Mouse (Mus musculus): ENCODE results near the gene Psmb8. TPM values are rescaled to one million over a fixed set of nuclear protein-coding genes. Genes with fewer than 3 reads are reported as not detected.
A peak's percentile ranks its signal among the peaks of the same experiment; 100 is the strongest.

The Psmb8 gene
- polyA plus RNA-seq, 1 experiment from 2014 or later, result 5.1 TPM

- no peaks in the 10 kb centered on the region for H3K4me1 ChIP-seq (ENCODE audit: control insufficient read depth, insufficient read depth, low read length)
These were observed 25.0 kb upstream of the Psmb8 start for GRCm38 (mm10) chr17:34172528-34172927.

DNA sequence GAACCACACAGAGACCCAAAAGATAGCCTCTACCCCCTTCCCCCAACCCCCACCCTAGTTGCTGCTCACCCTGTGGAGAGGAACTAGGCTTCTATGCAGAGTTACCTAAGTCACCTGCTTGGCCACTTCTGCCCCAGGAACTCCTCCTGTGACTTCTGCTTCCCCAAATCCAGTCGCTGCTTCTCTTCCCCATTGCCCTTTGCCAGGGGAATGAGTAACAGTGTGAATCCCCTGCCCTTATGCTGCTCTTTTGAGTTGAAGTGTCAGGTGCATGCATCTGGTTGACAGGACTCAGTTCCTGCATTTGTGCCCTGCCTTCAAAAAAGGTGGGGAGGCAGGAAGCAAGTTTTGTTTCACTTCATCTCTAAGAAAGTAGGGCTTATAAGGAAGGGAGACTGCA, 23.4 kb upstream of the Psmb8 start:
- Histone ChIP-seq H3K9ac (replicated peaks; ENCODE audit: low read length) (no peak overlapping the region), H3K4me3 (replicated peaks; ENCODE audit: low read depth, low read length) (no peak overlapping the region), H3K4me1 (ENCODE audit: control insufficient read depth, insufficient read depth, low read length) (no peaks in the 10 kb centered on the region), H3K4me2 (ENCODE audit: low read length) (no peak overlapping the region), H3K27me3 (ENCODE audit: control insufficient read depth, insufficient read depth, low read length) (no peaks in the 10 kb centered on the region), H3K27ac (replicated peaks; ENCODE audit: low read depth, low read length) (no peak overlapping the region), H3K9me3 (ENCODE audit: control insufficient read depth, low read length) (peaks cover 5% of the 10 kb centered on the region; the same call in 1 of the 2 replicates), H3K36me3 (ENCODE audit: control insufficient read depth, insufficient read depth, low read length) (no peaks in the 10 kb centered on the region)
- 50% methylated on average over 1 of the region's 1 CpGs for WGBS
- DNase-seq, result no peak
- ATAC-seq (ENCODE audit: low FRiP score, low TSS enrichment), result no peak

More at GRCm38 (mm10) chr17:34172528-34172927, 25.0 kb upstream of the Psmb8 start:
- Histone ChIP-seq H3K27me3 (ENCODE audit: control insufficient read depth, insufficient read depth, low read length) (no peaks in the 10 kb centered on the region), H3K4me3 (replicated peaks; ENCODE audit: low read depth, low read length) (no peak overlapping the region), H3K9me3 (ENCODE audit: control insufficient read depth, low read length) (peaks cover 5% of the 10 kb centered on the region; the same call in 1 of the 2 replicates), H3K27ac (replicated peaks; ENCODE audit: low read depth, low read length) (no peak overlapping the region), H3K36me3 (ENCODE audit: control insufficient read depth, insufficient read depth, low read length) (no peaks in the 10 kb centered on the region), H3K4me2 (ENCODE audit: low read length) (no peak overlapping the region), H3K9ac (replicated peaks; ENCODE audit: low read length) (no peak overlapping the region)
- no peak for DNase-seq
- 97% methylated on average over 5 of the region's 5 CpGs for WGBS
- no peak for ATAC-seq (ENCODE audit: low FRiP score, low TSS enrichment)

- H3K4me1 ChIP-seq (ENCODE audit: control insufficient read depth, insufficient read depth, low read length), result no peaks in the 10 kb centered on the region
- H3K4me3 ChIP-seq (replicated peaks; ENCODE audit: low read depth, low read length), result no peak overlapping the region
- H3K36me3 ChIP-seq (ENCODE audit: control insufficient read depth, insufficient read depth, low read length), result no peaks in the 10 kb centered on the region
- ATAC-seq (ENCODE audit: low FRiP score, low TSS enrichment) (no peak), DNase-seq (no peak)
- no peak overlapping the region for H3K27ac ChIP-seq (replicated peaks; ENCODE audit: low read depth, low read length)
- H3K9ac ChIP-seq (replicated peaks; ENCODE audit: low read length), result no peak overlapping the region
- H3K27me3 ChIP-seq (ENCODE audit: control insufficient read depth, insufficient read depth, low read length), result no peaks in the 10 kb centered on the region
- 74% methylated on average over 4 of the region's 4 CpGs for WGBS
- no peak overlapping the region for H3K4me2 ChIP-seq (ENCODE audit: low read length)
- peaks cover 5% of the 10 kb centered on the region; the same call in 1 of the 2 replicates for H3K9me3 ChIP-seq (ENCODE audit: control insufficient read depth, low read length)
These were observed 20.3 kb upstream of the Psmb8 start for GRCm38 (mm10) chr17:34177179-34177578.

DNA sequence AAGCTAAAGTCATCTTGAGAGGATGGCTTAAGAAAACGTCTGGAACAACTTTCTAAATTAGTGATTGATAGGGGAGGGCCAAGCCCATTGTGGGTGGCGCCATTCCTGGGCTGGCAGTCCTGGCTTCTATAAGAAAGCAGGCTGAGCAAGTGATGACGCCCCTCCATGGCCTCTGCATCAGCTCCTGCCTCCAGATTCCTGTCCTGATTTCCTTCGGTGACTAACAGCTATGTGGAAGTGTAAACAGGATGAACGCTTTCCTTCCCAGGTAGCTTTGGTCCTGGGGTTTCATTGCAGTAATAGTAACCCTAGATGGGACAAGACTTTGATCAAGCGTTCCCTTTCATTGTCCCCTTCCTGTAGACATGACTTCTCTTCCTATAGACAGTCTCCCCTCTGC, 18.5 kb upstream of the Psmb8 start:
- Histone ChIP-seq H3K27me3 (ENCODE audit: control insufficient read depth, insufficient read depth, low read length) (no peaks in the 10 kb centered on the region), H3K4me1 (ENCODE audit: control insufficient read depth, insufficient read depth, low read length) (no peaks in the 10 kb centered on the region), H3K4me2 (ENCODE audit: low read length) (no peak overlapping the region), H3K36me3 (ENCODE audit: control insufficient read depth, insufficient read depth, low read length) (no peaks in the 10 kb centered on the region), H3K9me3 (ENCODE audit: control insufficient read depth, low read length) (peaks cover 3% of the 10 kb centered on the region; the same call in 1 of the 2 replicates), H3K4me3 (replicated peaks; ENCODE audit: low read depth, low read length) (no peak overlapping the region), H3K9ac (replicated peaks; ENCODE audit: low read length) (no peak overlapping the region), H3K27ac (replicated peaks; ENCODE audit: low read depth, low read length) (no peak overlapping the region)
- WGBS, result 71% methylated on average over 6 of the region's 6 CpGs
- ATAC-seq (ENCODE audit: low FRiP score, low TSS enrichment), result no peak
- DNase-seq, result no peak

DNA sequence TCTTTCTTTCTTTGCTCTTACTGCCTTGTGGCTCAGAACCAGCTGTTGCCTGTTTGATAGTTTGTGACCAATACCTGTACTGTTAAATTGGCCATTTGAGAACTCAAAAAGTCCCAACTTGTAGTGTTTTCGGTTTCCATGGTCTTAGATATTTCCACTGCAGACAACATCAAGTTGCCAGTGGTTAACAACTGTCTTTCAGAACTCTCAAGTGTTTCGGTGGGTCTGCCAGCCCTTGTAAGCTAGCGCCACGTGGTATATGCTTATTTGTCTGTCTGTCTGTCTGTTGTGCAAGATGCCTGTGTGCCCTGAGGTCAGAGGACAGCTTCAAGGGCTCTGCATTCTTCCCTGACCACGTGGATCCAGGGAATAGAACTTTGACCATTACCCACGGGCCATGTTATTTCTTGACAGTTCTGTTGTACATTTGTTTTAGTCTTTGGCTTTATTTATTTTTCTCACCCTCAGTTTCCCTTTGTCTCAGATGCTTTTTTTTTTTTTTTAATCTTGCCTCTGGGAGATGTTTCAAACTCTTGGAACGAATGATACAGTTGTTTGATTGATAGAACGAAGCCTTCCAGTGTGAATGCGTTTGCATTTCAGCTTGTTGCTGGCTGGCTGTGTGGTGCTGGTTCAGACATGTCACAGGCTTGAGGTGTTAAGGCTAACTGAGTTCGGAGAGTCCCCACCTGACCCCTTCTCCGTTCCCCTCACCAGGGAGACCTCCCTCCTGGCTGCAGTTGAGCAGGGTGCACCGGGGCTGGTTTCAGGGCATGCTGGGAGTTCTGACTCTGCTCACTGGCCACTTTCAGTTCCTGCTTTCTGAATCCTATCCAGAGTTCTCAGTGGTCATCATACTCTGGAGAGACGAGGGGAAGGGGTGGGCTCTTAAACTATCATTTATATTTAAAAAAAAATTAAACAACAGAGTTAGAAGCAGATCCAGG, 17.3 kb upstream of the Psmb8 start:
- WGBS, result 76% methylated on average over 13 of the region's 13 CpGs
- H3K27ac ChIP-seq (replicated peaks; ENCODE audit: low read depth, low read length), result no peak overlapping the region
- ATAC-seq (ENCODE audit: low FRiP score, low TSS enrichment), result no peak

GRCm38 (mm10) chr17:34183564-34184219, 13.8 kb upstream of the Psmb8 start:
- 78% methylated on average over 15 of the region's 15 CpGs for WGBS
- H3K27me3 ChIP-seq (ENCODE audit: control insufficient read depth, insufficient read depth, low read length), result peaks cover 31% of the 10 kb centered on the region
- ATAC-seq (ENCODE audit: low FRiP score, low TSS enrichment), result no peak

More for the DNA sequence above, 17.3 kb upstream of the Psmb8 start:
- H3K4me1 ChIP-seq (ENCODE audit: control insufficient read depth, insufficient read depth, low read length), result no peaks in the 10 kb centered on the region
- H3K4me3 ChIP-seq (replicated peaks; ENCODE audit: low read depth, low read length), result no peak overlapping the region
- H3K9ac ChIP-seq (replicated peaks; ENCODE audit: low read length), result no peak overlapping the region
- H3K9me3 ChIP-seq (ENCODE audit: control insufficient read depth, low read length), result peaks cover 3% of the 10 kb centered on the region; the same call in 1 of the 2 replicates
- no peaks in the 10 kb centered on the region for H3K36me3 ChIP-seq (ENCODE audit: control insufficient read depth, insufficient read depth, low read length)
- DNase-seq, result no peak
- peaks cover 2% of the 10 kb centered on the region; the same call in 1 of the 2 replicates for H3K27me3 ChIP-seq (ENCODE audit: control insufficient read depth, insufficient read depth, low read length)
- H3K4me2 ChIP-seq (ENCODE audit: low read length), result no peak overlapping the region

DNA sequence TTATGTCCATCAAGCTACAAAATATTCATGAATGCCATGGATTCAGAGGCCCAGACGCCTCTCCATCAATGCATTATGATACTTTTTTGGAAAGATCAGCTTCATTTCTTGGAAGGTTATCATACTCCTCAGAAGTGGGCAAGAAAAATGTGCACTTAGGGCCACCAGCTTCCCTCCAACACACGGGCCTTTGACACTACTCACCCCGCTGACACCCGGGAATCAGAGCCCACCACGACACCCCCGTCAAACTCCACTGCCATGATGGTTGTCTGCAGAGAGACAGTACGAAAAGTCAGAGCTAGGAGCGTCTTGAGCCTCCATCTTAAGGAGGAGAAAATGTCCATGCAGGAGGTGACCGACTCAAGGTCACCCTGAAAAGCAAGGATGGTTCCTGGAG, 12.0 kb upstream of the Psmb8 start:
- Histone ChIP-seq H3K9me3 (ENCODE audit: control insufficient read depth, low read length) (no peaks in the 10 kb centered on the region), H3K9ac (replicated peaks; ENCODE audit: low read length) (no peak overlapping the region), H3K27ac (replicated peaks; ENCODE audit: low read depth, low read length) (no peak overlapping the region), H3K4me1 (ENCODE audit: control insufficient read depth, insufficient read depth, low read length) (peaks cover 9% of the 10 kb centered on the region; the same call in 1 of the 2 replicates), H3K36me3 (ENCODE audit: control insufficient read depth, insufficient read depth, low read length) (no peaks in the 10 kb centered on the region), H3K4me2 (ENCODE audit: low read length) (no peak overlapping the region), H3K27me3 (ENCODE audit: control insufficient read depth, insufficient read depth, low read length) (peaks cover 36% of the 10 kb centered on the region), H3K4me3 (replicated peaks; ENCODE audit: low read depth, low read length) (no peak overlapping the region)
- WGBS, result 94% methylated on average over 9 of the region's 9 CpGs
- DNase-seq (no peak), ATAC-seq (ENCODE audit: low FRiP score, low TSS enrichment) (no peak)

More at GRCm38 (mm10) chr17:34183564-34184219, 13.8 kb upstream of the Psmb8 start:
- Histone ChIP-seq H3K27ac (replicated peaks; ENCODE audit: low read depth, low read length) (no peak overlapping the region), H3K4me2 (ENCODE audit: low read length) (no peak overlapping the region), H3K36me3 (ENCODE audit: control insufficient read depth, insufficient read depth, low read length) (no peaks in the 10 kb centered on the region), H3K4me1 (ENCODE audit: control insufficient read depth, insufficient read depth, low read length) (peaks cover 9% of the 10 kb centered on the region; the same call in 1 of the 2 replicates), H3K9ac (replicated peaks; ENCODE audit: low read length) (no peak overlapping the region), H3K4me3 (replicated peaks; ENCODE audit: low read depth, low read length) (no peak overlapping the region), H3K9me3 (ENCODE audit: control insufficient read depth, low read length) (no peaks in the 10 kb centered on the region)
- DNase-seq, result no peak

DNA sequence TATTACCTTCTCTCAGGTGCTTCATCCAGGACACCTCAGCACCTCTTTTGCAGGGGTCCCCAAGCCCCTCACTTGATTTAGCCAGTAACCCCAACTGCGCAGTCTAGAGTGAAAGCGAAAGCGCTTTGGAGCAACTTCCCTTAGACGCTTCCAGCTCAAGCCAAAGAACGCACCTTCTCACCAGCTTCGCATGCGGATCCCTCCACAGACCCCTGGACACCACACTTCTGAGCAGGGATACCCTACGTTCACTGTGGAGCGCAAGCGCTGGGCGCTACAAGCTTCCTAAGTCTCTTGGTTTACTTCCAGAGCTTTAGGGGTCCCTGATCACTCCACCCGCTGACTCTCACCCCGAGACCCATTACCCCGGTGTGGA, 10.6 kb upstream of the Psmb8 start:
- DNase-seq, result no peak
- peak overlapping the region; percentile 40 for H3K4me3 ChIP-seq (replicated peaks; ENCODE audit: low read depth, low read length)
- H3K4me1 ChIP-seq (ENCODE audit: control insufficient read depth, insufficient read depth, low read length), result peaks cover 9% of the 10 kb centered on the region; the same call in 1 of the 2 replicates
- peak overlapping the region; percentile 74 for H3K4me2 ChIP-seq (ENCODE audit: low read length)
- 3% methylated on average over 14 of the region's 14 CpGs for WGBS
- no peaks in the 10 kb centered on the region for H3K36me3 ChIP-seq (ENCODE audit: control insufficient read depth, insufficient read depth, low read length)
- peaks cover 36% of the 10 kb centered on the region for H3K27me3 ChIP-seq (ENCODE audit: control insufficient read depth, insufficient read depth, low read length)
- H3K9ac ChIP-seq (replicated peaks; ENCODE audit: low read length), result peak overlapping the region; percentile 39; the same call in 1 of the 2 replicates
- H3K27ac ChIP-seq (replicated peaks; ENCODE audit: low read depth, low read length), result no peak overlapping the region
- ATAC-seq (ENCODE audit: low FRiP score, low TSS enrichment), result no peak
- no peaks in the 10 kb centered on the region for H3K9me3 ChIP-seq (ENCODE audit: control insufficient read depth, low read length)
